Mouse (Mus musculus): ENCODE results near the gene Pcgf1. TPM values are rescaled to one million over a fixed set of nuclear protein-coding genes. Genes with fewer than 3 reads are reported as not detected.

Gene Pcgf1
- polyA plus RNA-seq, 1 experiment from 2014 or later, result 29.7 TPM

DNA sequence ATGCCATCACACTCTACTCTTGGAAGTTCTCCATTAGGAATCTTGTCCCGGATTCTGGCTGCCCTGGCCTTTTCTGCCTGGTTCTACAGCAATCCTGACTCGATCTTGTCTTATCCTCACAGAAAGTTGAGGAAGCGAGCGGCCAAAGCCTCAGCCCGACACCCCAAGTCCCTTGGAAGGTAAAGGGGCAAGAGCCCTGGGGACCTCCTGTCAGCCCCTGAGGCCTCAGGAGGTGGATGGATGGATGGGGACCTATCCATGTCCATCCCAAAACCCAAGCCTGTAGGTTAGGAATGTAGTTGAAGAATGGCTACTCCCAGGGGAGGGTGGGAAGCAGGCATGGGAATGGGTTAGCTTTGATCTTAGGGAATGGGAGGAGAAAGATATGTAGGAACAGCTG is 33.7 kb upstream of the Pcgf1 start:
- ATAC-seq (replicated peaks; ENCODE audit: low FRiP score, low read depth), result no peak
- H3K27ac ChIP-seq, result no peak overlapping the region
- WGBS, result 96% methylated on average over 5 of the region's 5 CpGs

DNA sequence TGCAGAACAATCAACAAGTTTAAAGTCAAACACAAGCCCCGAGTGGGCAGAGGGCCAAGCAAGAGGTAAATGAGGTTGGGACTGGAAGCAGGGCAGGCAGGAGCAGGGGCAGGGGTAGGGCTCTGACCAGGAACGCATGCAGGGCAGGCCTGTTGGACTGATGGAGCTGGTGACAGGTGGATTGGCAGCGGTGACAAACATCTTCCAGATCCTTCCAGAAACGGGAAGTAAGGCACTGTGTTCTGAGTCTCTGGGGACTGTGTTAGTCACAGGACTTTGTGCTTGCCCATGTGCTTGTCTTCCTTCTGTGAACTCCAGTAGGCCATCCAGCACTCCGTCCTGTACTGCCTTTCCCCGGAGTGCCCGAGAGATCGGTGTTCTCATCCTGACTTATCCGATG is 32.9 kb upstream of the Pcgf1 start:
- no peaks in the 10 kb centered on the region for H3K9me3 ChIP-seq (replicated peaks; ENCODE audit: low read length)
- no peak overlapping the region for H3K4me3 ChIP-seq (replicated peaks; ENCODE audit: low read depth, low read length)
- TF ChIP-seq CTCF (IDR thresholded peaks at IDR 0.05; ENCODE audit: low read depth), result no peak
- H3K4me1 ChIP-seq (replicated peaks; ENCODE audit: insufficient read depth, low read length), result no peaks in the 10 kb centered on the region
- no peak overlapping the region for H3K4me2 ChIP-seq (ENCODE audit: low read length)
- peak overlapping the region; percentile 16; the same call in 1 of the 2 replicates for H3K27ac ChIP-seq
- no peak for DNase-seq (ENCODE audit: low spot score)
- H3K27me3 ChIP-seq (ENCODE audit: insufficient read depth, low read length), result no peaks in the 10 kb centered on the region
- no peak for ATAC-seq (replicated peaks; ENCODE audit: low FRiP score, low read depth)
- no peaks in the 10 kb centered on the region for H3K36me3 ChIP-seq (ENCODE audit: insufficient read depth, low read length)
- no peak overlapping the region for H3K9ac ChIP-seq (ENCODE audit: low read depth, low read length)
- 75% methylated on average over 9 of the region's 9 CpGs for WGBS

More for the DNA sequence above, 33.7 kb upstream of the Pcgf1 start:
- Histone ChIP-seq H3K4me2 (ENCODE audit: low read length) (no peak overlapping the region), H3K4me3 (replicated peaks; ENCODE audit: low read depth, low read length) (no peak overlapping the region), H3K27me3 (ENCODE audit: insufficient read depth, low read length) (no peaks in the 10 kb centered on the region), H3K36me3 (ENCODE audit: insufficient read depth, low read length) (no peaks in the 10 kb centered on the region), H3K9me3 (replicated peaks; ENCODE audit: low read length) (no peaks in the 10 kb centered on the region), H3K9ac (ENCODE audit: low read depth, low read length) (no peak overlapping the region), H3K4me1 (replicated peaks; ENCODE audit: insufficient read depth, low read length) (no peaks in the 10 kb centered on the region)
- no peak for TF ChIP-seq CTCF (IDR thresholded peaks at IDR 0.05; ENCODE audit: low read depth)
- no peak for DNase-seq (ENCODE audit: low spot score)

DNA sequence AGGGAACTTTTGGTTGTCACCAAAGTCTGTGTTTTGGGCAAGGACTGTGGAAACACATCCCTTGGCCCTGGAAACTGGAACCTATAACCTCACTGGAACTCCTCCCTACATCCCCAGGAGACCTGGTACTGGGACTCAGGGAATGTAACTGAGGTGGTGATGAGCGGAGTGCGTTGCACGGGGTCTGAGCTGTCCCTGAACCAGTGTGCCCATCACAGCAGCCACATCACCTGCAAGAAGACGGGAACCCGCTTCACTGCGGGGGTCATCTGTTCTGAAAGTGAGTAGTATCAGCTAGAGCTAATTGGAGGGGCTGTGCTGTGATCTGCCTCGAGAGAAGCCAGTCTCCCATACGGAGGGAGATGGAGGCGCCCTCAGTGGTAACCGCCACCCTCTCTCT is 28.3 kb upstream of the Pcgf1 start:
- no peak for TF ChIP-seq CTCF (IDR thresholded peaks at IDR 0.05; ENCODE audit: low read depth)
- H3K4me1 ChIP-seq (replicated peaks; ENCODE audit: insufficient read depth, low read length), result peaks cover 10% of the 10 kb centered on the region
- no peak overlapping the region for H3K4me2 ChIP-seq (ENCODE audit: low read length)
- H3K27ac ChIP-seq, result no peak overlapping the region
- H3K36me3 ChIP-seq (ENCODE audit: insufficient read depth, low read length), result no peaks in the 10 kb centered on the region
- WGBS, result 68% methylated on average over 10 of the region's 10 CpGs
- no peak for DNase-seq (ENCODE audit: low spot score)
- no peak overlapping the region for H3K9ac ChIP-seq (ENCODE audit: low read depth, low read length)
- no peaks in the 10 kb centered on the region for H3K27me3 ChIP-seq (ENCODE audit: insufficient read depth, low read length)
- no peak overlapping the region for H3K4me3 ChIP-seq (replicated peaks; ENCODE audit: low read depth, low read length)
- H3K9me3 ChIP-seq (replicated peaks; ENCODE audit: low read length), result no peaks in the 10 kb centered on the region
- ATAC-seq (replicated peaks; ENCODE audit: low FRiP score, low read depth), result no peak

DNA sequence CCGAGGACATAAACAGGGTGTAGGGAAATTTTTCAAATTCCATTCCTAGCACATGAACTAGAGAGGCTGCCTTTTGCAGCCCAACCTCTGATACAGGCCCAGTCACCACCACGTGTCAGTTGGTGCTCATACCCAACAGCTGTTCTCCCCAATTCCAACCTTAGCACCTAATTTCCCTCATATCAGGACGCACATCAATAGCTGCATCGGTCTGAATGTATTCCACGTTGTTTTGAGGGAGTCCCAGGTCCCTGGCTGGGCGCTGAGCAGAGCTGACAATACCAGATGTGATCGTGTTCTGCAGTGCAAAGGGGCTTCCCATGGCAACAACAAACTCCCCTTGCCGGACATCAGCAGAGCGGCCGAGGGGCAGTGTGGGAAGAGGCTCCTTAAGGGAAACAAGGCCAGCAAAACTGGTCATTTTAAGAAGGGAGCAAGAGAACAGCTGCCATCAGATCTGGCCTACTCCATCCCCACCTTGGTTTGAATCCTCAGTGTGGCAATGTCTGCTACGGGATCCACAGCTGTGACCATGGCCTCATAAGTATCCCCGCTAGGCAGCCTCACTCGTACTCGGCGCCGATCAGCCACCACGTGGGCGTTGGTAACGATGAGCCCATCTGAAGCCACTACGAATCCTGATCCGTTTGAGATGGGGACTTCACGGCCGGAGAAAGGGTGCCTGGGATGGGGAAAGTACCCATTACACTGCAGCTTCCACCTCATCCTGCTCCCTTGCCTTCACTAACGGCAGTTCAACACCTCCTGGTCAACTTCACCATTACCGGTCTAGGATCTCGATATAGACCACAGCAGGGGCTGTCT is 24.3 kb upstream of the Pcgf1 start:
- 1% methylated on average over 26 of the region's 26 CpGs for WGBS
- Histone ChIP-seq H3K27me3 (ENCODE audit: insufficient read depth, low read length) (no peaks in the 10 kb centered on the region), H3K9ac (ENCODE audit: low read depth, low read length) (peak overlapping the region; percentile 93), H3K36me3 (ENCODE audit: insufficient read depth, low read length) (peaks cover 10% of the 10 kb centered on the region; the same call in 1 of the 2 replicates), H3K27ac (peak overlapping the region; percentile 93), H3K4me2 (ENCODE audit: low read length) (peak overlapping the region; percentile 88), H3K4me1 (replicated peaks; ENCODE audit: insufficient read depth, low read length) (peaks cover 20% of the 10 kb centered on the region), H3K4me3 (replicated peaks; ENCODE audit: low read depth, low read length) (peak overlapping the region; percentile 85), H3K9me3 (replicated peaks; ENCODE audit: low read length) (no peaks in the 10 kb centered on the region)
- DNase-seq (ENCODE audit: low spot score) (peak; percentile 85), ATAC-seq (replicated peaks; ENCODE audit: low FRiP score, low read depth) (no peak)
- TF ChIP-seq CTCF (IDR thresholded peaks at IDR 0.05; ENCODE audit: low read depth), result no peak

DNA sequence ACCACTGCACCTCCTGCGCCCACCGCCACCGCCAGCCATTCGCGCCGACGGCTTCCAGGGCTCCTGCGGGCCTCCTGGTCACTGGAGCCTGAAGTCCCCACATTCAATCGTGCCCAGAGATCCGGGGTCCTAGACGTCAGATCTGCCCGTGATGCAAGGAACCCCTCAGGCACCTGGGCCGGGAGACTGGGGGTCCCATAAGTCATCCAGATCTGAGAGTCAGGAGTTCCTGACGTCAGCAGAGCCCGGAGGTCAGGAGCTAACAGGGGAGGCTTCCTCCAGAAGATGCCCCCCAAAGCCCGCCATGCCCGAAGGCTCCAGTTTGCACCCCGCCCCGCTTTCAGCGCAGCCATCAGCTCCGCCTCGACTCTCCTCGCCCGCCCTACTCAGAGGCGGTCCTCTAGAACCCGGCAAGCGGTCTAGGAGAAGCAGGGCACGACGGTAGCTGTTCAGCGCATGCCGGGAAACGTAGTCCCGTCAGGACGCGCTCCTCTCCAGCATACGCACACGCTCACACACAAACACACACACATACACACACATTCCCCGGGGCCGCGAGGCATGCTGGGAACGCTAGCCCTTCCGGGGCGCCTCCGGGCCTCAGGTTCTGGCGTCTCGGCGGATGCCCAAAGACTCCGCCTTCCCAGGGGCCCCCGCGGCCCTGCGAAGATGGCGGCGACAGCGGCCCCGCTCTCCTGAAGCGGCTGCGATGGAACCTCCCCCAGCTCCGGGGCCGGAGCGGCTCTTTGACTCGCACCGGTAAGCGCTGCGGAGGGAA is 23.4 kb upstream of the Pcgf1 start, which contains the start of gene Aup1:
Aup1 (plus strand) TSS at position 448 of the 778 bp plus-strand sequence.
- no peaks in the 10 kb centered on the region for H3K9me3 ChIP-seq (replicated peaks; ENCODE audit: low read length)
- H3K27me3 ChIP-seq (ENCODE audit: insufficient read depth, low read length), result no peaks in the 10 kb centered on the region
- peak; percentile 93 for ATAC-seq (replicated peaks; ENCODE audit: low FRiP score, low read depth)
- peak within 1 kb of the TSS; percentile 93 for H3K27ac ChIP-seq
- peak; percentile 98 for DNase-seq (ENCODE audit: low spot score)
- WGBS, result under 1% methylated on average over 62 of the region's 64 CpGs
- H3K4me1 ChIP-seq (replicated peaks; ENCODE audit: insufficient read depth, low read length), result peaks cover 20% of the 10 kb centered on the region
- H3K4me3 ChIP-seq (replicated peaks; ENCODE audit: low read depth, low read length), result peak within 1 kb of the TSS; percentile 85
- TF ChIP-seq CTCF (IDR thresholded peaks at IDR 0.05; ENCODE audit: low read depth), result no peak
- H3K4me2 ChIP-seq (ENCODE audit: low read length), result peak within 1 kb of the TSS; percentile 88
- peak within 1 kb of the TSS; percentile 93 for H3K9ac ChIP-seq (ENCODE audit: low read depth, low read length)
- H3K36me3 ChIP-seq (ENCODE audit: insufficient read depth, low read length), result peaks cover 10% of the 10 kb centered on the region; the same call in 1 of the 2 replicates

DNA sequence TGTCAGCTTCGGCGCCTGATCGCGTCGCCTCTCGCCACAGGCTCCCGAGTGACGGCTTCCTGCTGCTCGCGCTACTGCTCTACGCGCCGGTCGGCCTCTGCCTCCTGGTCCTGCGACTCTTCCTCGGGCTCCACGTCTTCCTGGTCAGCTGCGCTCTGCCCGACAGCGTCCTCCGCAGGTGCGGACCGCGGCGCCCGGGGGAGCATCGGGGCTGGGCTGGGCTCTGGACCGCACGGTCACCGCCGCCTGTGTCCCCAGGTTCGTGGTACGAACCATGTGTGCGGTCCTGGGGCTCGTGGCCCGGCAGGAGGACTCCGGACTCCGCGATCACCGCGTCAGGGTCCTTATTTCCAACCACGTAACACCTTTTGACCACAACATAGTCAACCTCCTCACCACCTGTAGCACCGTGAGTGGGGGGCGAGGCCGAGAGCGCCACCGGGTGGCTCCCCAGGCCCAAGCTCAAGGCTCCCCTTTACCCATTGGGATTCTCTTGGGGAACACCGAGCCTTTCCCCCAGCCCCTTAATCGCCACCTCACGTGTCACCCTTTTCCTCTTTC is 22.7 kb upstream of the Pcgf1 start, which contains the start of gene Htra2:
Htra2 (minus strand) TSS at position 403 of the 561 bp plus-strand sequence.
- Histone ChIP-seq H3K36me3 (ENCODE audit: insufficient read depth, low read length) (peaks cover 10% of the 10 kb centered on the region; the same call in 1 of the 2 replicates), H3K4me3 (replicated peaks; ENCODE audit: low read depth, low read length) (peak within 1 kb of the TSS; percentile 85), H3K9ac (ENCODE audit: low read depth, low read length) (peak within 1 kb of the TSS; percentile 93), H3K9me3 (replicated peaks; ENCODE audit: low read length) (no peaks in the 10 kb centered on the region), H3K27me3 (ENCODE audit: insufficient read depth, low read length) (no peaks in the 10 kb centered on the region), H3K4me1 (replicated peaks; ENCODE audit: insufficient read depth, low read length) (peaks cover 20% of the 10 kb centered on the region), H3K4me2 (ENCODE audit: low read length) (peak within 1 kb of the TSS; percentile 88), H3K27ac (peak within 1 kb of the TSS; percentile 93)
- peak; percentile 45 for DNase-seq (ENCODE audit: low spot score)
- ATAC-seq (replicated peaks; ENCODE audit: low FRiP score, low read depth), result peak; percentile 18
- peak; percentile 56 for TF ChIP-seq CTCF (IDR thresholded peaks at IDR 0.05; ENCODE audit: low read depth)
- WGBS, result 0% methylated on average over 47 of the region's 50 CpGs

Data from kidney, postnatal 0 days (tissue).